In the genomic region with DNA sequence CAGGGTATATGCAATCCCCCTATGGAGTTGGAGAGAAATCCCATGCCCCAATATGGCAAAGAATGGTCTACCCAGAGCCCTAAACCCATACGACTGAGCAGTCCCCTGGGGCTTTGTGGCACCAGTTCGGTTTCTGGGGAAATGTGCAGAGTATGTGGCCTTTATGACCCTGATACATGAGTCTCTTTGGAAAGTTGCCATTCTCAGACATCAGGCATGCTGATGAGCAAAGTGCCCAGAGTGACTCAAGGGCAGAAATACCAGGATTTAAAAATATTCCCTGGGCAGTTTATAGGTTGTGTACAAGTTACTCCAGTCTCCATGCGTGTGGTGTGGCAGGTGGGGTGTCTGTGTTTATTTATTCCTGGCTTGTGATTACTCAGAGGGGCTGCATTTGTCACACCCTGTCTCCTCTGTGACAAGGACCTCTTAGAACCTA, we compare ENCODE assay signal across 22 mouse cellular contexts.
DNase-seq lines count a peak whose midpoint lies in the region; ATAC-seq and TF ChIP-seq lines count a peak whose summit lies in the region.
"Had no signal": no experiment of that assay in that cellular context is flagged by ENCODE, and none has a peak within 500 bp of the region (broad histone marks: within the 10 kb centered on the region; RNA-seq: fewer than 3 reads in every experiment).

No protein-coding gene starts in this region.

- no peaks in the 10 kb centered on the region for H3K79me2 ChIP-seq in myocyte (ENCODE audit: control insufficient read depth, insufficient read depth)

- no peak overlapping the region for H3K27ac ChIP-seq in limb, embryonic 13.5 days
- no peak overlapping the region for H3K27ac ChIP-seq in limb, embryonic 10.5 days
- H3K27ac ChIP-seq: embryonic facial prominence, embryonic 12.5 days; forebrain, embryonic 12.5 days; heart, adult 2 months; heart, embryonic 15.5 days; hindbrain, embryonic 15.5 days had no signal

- H3K4me3 ChIP-seq in limb, embryonic 13.5 days, result no peak overlapping the region
- no peak overlapping the region for H3K4me3 ChIP-seq in limb, embryonic 10.5 days
- H3K4me3 ChIP-seq in myocyte, result no peak overlapping the region
- H3K4me3 ChIP-seq: embryonic facial prominence, embryonic 12.5 days; forebrain, embryonic 12.5 days; heart, adult 2 months; heart, embryonic 15.5 days; hindbrain, embryonic 15.5 days had no signal

- WGBS in limb, embryonic 13.5 days, result 54% methylated on average over 3 of the region's 3 CpGs
- 72% methylated on average over 3 of the region's 3 CpGs for WGBS in limb, embryonic 10.5 days

- no peaks in the 10 kb centered on the region for H3K36me3 ChIP-seq in limb, embryonic 13.5 days
- no peaks in the 10 kb centered on the region for H3K36me3 ChIP-seq in limb, embryonic 10.5 days
- H3K36me3 ChIP-seq in myocyte (ENCODE audit: control insufficient read depth, insufficient read depth), result no peaks in the 10 kb centered on the region
- H3K36me3 ChIP-seq: embryonic facial prominence, embryonic 12.5 days; forebrain, embryonic 12.5 days; heart, embryonic 15.5 days; hindbrain, embryonic 15.5 days had no signal

- H3K9ac ChIP-seq in limb, embryonic 13.5 days, result no peak overlapping the region
- H3K9ac ChIP-seq: embryonic facial prominence, embryonic 12.5 days; forebrain, embryonic 12.5 days; heart, embryonic 15.5 days; hindbrain, embryonic 15.5 days had no signal

- H3K4me1 ChIP-seq in limb, embryonic 13.5 days, result peaks cover 3% of the 10 kb centered on the region
- no peaks in the 10 kb centered on the region for H3K4me1 ChIP-seq in limb, embryonic 10.5 days
- H3K4me1 ChIP-seq: embryonic facial prominence, embryonic 12.5 days; forebrain, embryonic 12.5 days; hindbrain, embryonic 15.5 days had no signal

- no peak overlapping the region for H3ac ChIP-seq in myocyte (ENCODE audit: control insufficient read depth, insufficient read length)

- no peak overlapping the region for H3K4me2 ChIP-seq in limb, embryonic 13.5 days (replicated peaks)
- no peak overlapping the region for H3K4me2 ChIP-seq in myocyte (ENCODE audit: low read depth)
- H3K4me2 ChIP-seq: embryonic facial prominence, embryonic 12.5 days; forebrain, embryonic 12.5 days; heart, embryonic 11.5 days; heart, embryonic 15.5 days; hindbrain, embryonic 15.5 days had no signal

- no peak for TF ChIP-seq POLR2A in myocyte (IDR thresholded peaks at IDR 0.05; ENCODE audit: insufficient read length, low read depth)

- ATAC-seq in limb, embryonic 13.5 days (ENCODE audit: low FRiP score, low read depth), result peak; percentile 73
- ATAC-seq in granulocyte monocyte progenitor cell, adult 5-6 weeks (replicated peaks; ENCODE audit: poor library complexity, severe bottlenecking), result no peak
- ATAC-seq: forebrain, embryonic 16.5 days; intestine, embryonic 16.5 days had no signal

- H3K27me3 ChIP-seq in limb, embryonic 13.5 days, result no peaks in the 10 kb centered on the region
- no peaks in the 10 kb centered on the region for H3K27me3 ChIP-seq in limb, embryonic 10.5 days (ENCODE audit: low read depth, poor library complexity, severe bottlenecking)
- no peaks in the 10 kb centered on the region for H3K27me3 ChIP-seq in myocyte (ENCODE audit: control insufficient read depth, insufficient read depth, insufficient read length)
- H3K27me3 ChIP-seq: CH12.LX; embryonic facial prominence, embryonic 12.5 days; forebrain, embryonic 12.5 days; heart, embryonic 15.5 days; hindbrain, embryonic 15.5 days had no signal

- H3K9me3 ChIP-seq in limb, embryonic 13.5 days, result no peaks in the 10 kb centered on the region
- no peaks in the 10 kb centered on the region for H3K9me3 ChIP-seq in limb, embryonic 10.5 days (replicated peaks)
- H3K9me3 ChIP-seq: embryonic facial prominence, embryonic 12.5 days; forebrain, embryonic 12.5 days; heart, embryonic 15.5 days; hindbrain, embryonic 15.5 days had no signal

- peak; percentile 23 for DNase-seq in adrenal gland, adult 2 months
- no peak for DNase-seq in adrenal gland, postnatal 4 days (ENCODE audit: low spot score in 2 of 2)
- no peak for DNase-seq in limb, embryonic 10.5 days (ENCODE audit: low spot score)
- no peak for DNase-seq in layer of hippocampus, postnatal 10 days (ENCODE audit: low spot score in 2 of 2)
- DNase-seq: adrenal gland, postnatal 10 days; cerebellum, adult 2 months; cerebellum, postnatal 14 days; embryo, embryonic 11 days; gastrocnemius, postnatal 10 days; heart, adult 2 months; heart, postnatal 36 days had no signal

TF ChIP-seq in myocyte, 11 proteins besides CTCF, POLR2A, EP300 and RAD21:
- TF ChIP-seq CEBPB (IDR thresholded peaks at IDR 0.05; ENCODE audit: insufficient read depth, poor library complexity, severe bottlenecking) (peak; percentile 3; the same call in 1 of the 2 replicates), POLR2AphosphoS2 (IDR thresholded peaks at IDR 0.05; ENCODE audit: insufficient read length, low read depth) (no peak), REST (IDR thresholded peaks at IDR 0.05; ENCODE audit: insufficient read depth, insufficient read length) (no peak), USF1 (IDR thresholded peaks at IDR 0.05; ENCODE audit: low read depth) (no peak), MYOD1 (IDR thresholded peaks at IDR 0.05; ENCODE audit: control insufficient read depth in 1 of 3, insufficient read length in 2 of 3, low read depth in 2 of 3) (peak in 2 of 3 experiments; percentile 67 to 83), E2F4 (IDR thresholded peaks at IDR 0.05; ENCODE audit: insufficient read depth) (no peak), TCF3 (IDR thresholded peaks at IDR 0.05; ENCODE audit: insufficient read length, low read depth) (peak; percentile 3), SRF (IDR thresholded peaks at IDR 0.05; ENCODE audit: control insufficient read depth, insufficient read length, low read depth) (peak; percentile 90), MYOG (IDR thresholded peaks at IDR 0.05; ENCODE audit: control insufficient read depth in 1 of 3, insufficient read depth in 1 of 3, insufficient read length in 2 of 3, low read depth in 2 of 3) (peak in 1 of 3 experiments; percentile 46), MAX (IDR thresholded peaks at IDR 0.05; ENCODE audit: low read depth) (no peak), TCF12 (IDR thresholded peaks at IDR 0.05; ENCODE audit: insufficient read depth, poor library complexity, severe bottlenecking) (peak; percentile 68)
TF ChIP-seq in myocyte: peak in this region for 6.
